Mouse (Mus musculus) ES-E14 (cell line): ENCODE measurements around the gene Kcnip2.

Experiments used
- CHD2 ChIP-seq: IDR thresholded peaks from 2 replicates; pipeline ENCODE4 v1.6.1; 2014; ENCODE audit warnings: mild to moderate bottlenecking, low read depth, low read length, inconsistent platforms
- HCFC1 ChIP-seq: IDR thresholded peaks from 2 replicates; pipeline ENCODE4 v1.6.1; 2012; ENCODE audit warnings: low read length, inconsistent platforms, borderline replicate concordance; ENCODE audit not compliant: insufficient read depth
- ZC3H11A ChIP-seq: IDR thresholded peaks from 2 replicates; pipeline ENCODE4 v1.6.1; 2012; ENCODE audit warnings: low read depth, mild to moderate bottlenecking, inconsistent platforms, low read length, borderline replicate concordance
- ZNF384 ChIP-seq: IDR thresholded peaks from 2 replicates; pipeline ENCODE4 v1.6.1; 2012; ENCODE audit warnings: low read depth, low read length, inconsistent platforms

DNA sequence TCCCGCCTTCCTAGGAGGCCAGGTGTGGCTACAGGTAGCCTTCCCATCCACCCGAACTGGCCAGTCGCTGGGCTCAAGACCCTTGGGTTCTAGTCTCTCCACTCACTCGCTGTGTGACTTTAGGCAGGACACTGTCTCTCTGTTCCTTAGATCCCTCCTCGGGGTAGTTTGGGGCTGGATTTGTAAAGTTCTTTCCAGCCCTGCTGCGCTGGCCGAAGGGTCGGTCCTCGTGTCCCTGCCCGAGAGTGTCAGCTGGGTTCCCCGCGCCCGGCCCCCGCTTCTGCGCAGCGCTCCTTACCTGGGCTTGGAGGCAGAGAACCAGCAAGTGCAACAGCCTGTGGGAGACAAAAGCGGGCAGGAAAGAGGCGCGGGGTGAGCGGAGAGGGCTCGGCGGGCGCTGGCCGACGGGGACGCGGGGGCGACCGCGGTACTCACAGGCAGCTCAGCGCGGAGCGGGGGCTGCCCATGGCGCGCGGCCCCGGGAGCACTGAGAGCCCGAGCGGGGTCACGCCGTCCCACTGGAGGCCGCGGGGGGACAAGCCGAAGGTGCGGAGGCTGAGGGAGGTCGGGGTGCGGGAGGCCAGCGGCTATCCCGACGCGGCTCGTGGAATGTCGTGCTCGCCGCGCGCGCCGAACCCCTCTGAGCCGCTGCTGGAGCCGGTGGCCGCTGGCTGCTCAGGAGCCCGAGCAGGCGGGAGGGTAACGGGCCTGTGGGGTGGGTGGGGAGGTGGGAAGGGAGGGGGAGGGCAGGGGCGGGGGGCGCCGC is 73.5 kb downstream of the Kcnip2 start, which contains the start of gene Fgf8:
- TF ChIP-seq ZNF384 (no peak), CHD2 (no peak), ZC3H11A (no peak), HCFC1 (no peak)
